Mouse (Mus musculus) lung, postnatal 14 days (tissue): ENCODE data around the gene Amd1.

Experiments
- DNase-seq: peaks from one replicate; pipeline ENCODE4 v3.0.0; 2021

Amd1 gene

GRCm38 (mm10) chr10:40249625-40250024 is 52.4 kb downstream of the Amd1 start:
- DNase-seq: no peak

GRCm38 (mm10) chr10:40247166-40247716 is 54.7 kb downstream of the Amd1 start:
- no peak for DNase-seq

GRCm38 (mm10) chr10:40246374-40247165 is 55.4 kb downstream of the Amd1 start, which contains the start of gene Rpf2:
Gene Rpf2, minus strand, starts transcription at chr10:40247036.
- peak; percentile 83 for DNase-seq

GRCm38 (mm10) chr10:40237826-40238225 is 64.2 kb downstream of the Amd1 start:
- no peak for DNase-seq
